Mouse (Mus musculus): ENCODE data around the gene Bcar3. TPM values are rescaled to one million over a fixed set of nuclear protein-coding genes. Genes with fewer than 3 reads are reported as not detected.
A peak's percentile ranks its signal among the peaks of the same experiment; 100 is the strongest.
"Not testable (repeated sequence)": the region's sequence is repeated elsewhere in the genome, so short reads cannot be mapped to it uniquely, and the experiment has no call there.

Bcar3 gene
- polyA plus RNA-seq, 1 experiment from 2014 or later = 2.8 TPM

GRCm38 (mm10) chr3:122287195-122287594 is 6.7 kb upstream of the Bcar3 start:
- WGBS = 66% methylated on average over 5 of the region's 5 CpGs
- no peak for ATAC-seq (ENCODE audit: insufficient number of reproducible peaks, insufficient read depth, low FRiP score, low read depth)

GRCm38 (mm10) chr3:122288613-122289195 is 5.2 kb upstream of the Bcar3 start:
- H3K4me1 ChIP-seq (ENCODE audit: control insufficient read depth in 2 of 2, insufficient read depth in 2 of 2, low read length in 2 of 2) = peaks cover 6 to 14% of the 10 kb centered on the region in 2 experiments; a peak in 2 of 4 replicates
- 85% methylated on average over 5 of the region's 5 CpGs for WGBS
- H3K9ac ChIP-seq (ENCODE audit: low read length) = no peak overlapping the region
- H3K4me2 ChIP-seq (ENCODE audit: low read length) = no peak overlapping the region
- H3K4me3 ChIP-seq (ENCODE audit: control insufficient read depth in 1 of 2, insufficient read depth in 1 of 2, low read depth in 1 of 2, low read length in 2 of 2) = no peak overlapping the region
- no peak overlapping the region for H3K27ac ChIP-seq (replicated peaks in 1 of 2; ENCODE audit: control insufficient read depth in 1 of 2, insufficient read depth in 1 of 2, low read depth in 2 of 2, low read length in 2 of 2)
- ATAC-seq (ENCODE audit: insufficient number of reproducible peaks, insufficient read depth, low FRiP score, low read depth) = no peak
- H3K36me3 ChIP-seq (ENCODE audit: control insufficient read depth, insufficient read depth, low read length) = peaks cover 25% of the 10 kb centered on the region
- no peaks in the 10 kb centered on the region for H3K27me3 ChIP-seq (ENCODE audit: control insufficient read depth, insufficient read depth, low read length)
- no peaks in the 10 kb centered on the region for H3K9me3 ChIP-seq (ENCODE audit: control insufficient read depth, low read length)

More at GRCm38 (mm10) chr3:122287195-122287594, 6.7 kb upstream of the Bcar3 start:
- H3K4me1 ChIP-seq (ENCODE audit: control insufficient read depth in 2 of 2, insufficient read depth in 2 of 2, low read length in 2 of 2) = peaks cover 6 to 9% of the 10 kb centered on the region in 2 experiments; a peak in 2 of 4 replicates
- H3K36me3 ChIP-seq (ENCODE audit: control insufficient read depth, insufficient read depth, low read length) = peaks cover 40% of the 10 kb centered on the region
- no peak overlapping the region for H3K4me2 ChIP-seq (ENCODE audit: low read length)
- no peaks in the 10 kb centered on the region for H3K27me3 ChIP-seq (ENCODE audit: control insufficient read depth, insufficient read depth, low read length)
- no peak overlapping the region for H3K27ac ChIP-seq (replicated peaks in 1 of 2; ENCODE audit: control insufficient read depth in 1 of 2, insufficient read depth in 1 of 2, low read depth in 2 of 2, low read length in 2 of 2)
- no peak overlapping the region for H3K4me3 ChIP-seq (ENCODE audit: control insufficient read depth in 1 of 2, insufficient read depth in 1 of 2, low read depth in 1 of 2, low read length in 2 of 2)
- H3K9me3 ChIP-seq (ENCODE audit: control insufficient read depth, low read length) = no peaks in the 10 kb centered on the region
- no peak overlapping the region for H3K9ac ChIP-seq (ENCODE audit: low read length)

DNA sequence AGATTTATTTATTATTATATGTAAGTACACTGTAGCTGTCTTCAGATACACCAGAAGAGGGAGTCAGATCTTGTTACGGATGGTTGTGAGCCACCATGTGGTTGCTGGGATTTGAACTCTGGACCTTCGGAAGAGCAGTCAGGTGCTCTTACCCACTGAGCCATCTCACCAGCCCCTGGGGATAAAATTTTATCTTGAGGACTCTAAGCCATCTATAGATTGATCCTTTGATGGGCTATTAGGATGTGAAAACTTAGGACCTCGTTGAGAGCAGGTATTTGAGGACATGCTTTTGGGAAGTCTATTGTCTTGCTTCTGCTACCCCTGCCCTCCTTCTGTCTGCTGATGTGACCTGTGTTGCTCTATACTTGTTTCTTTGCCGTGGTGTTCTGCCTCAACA is 4.6 kb upstream of the Bcar3 start:
- H3K27me3 ChIP-seq (ENCODE audit: control insufficient read depth, insufficient read depth, low read length); H3K27ac ChIP-seq (replicated peaks in 1 of 2; ENCODE audit: control insufficient read depth in 1 of 2, insufficient read depth in 1 of 2, low read depth in 2 of 2, low read length in 2 of 2); H3K4me2 ChIP-seq (ENCODE audit: low read length); H3K9me3 ChIP-seq (ENCODE audit: control insufficient read depth, low read length); ATAC-seq (ENCODE audit: insufficient number of reproducible peaks, insufficient read depth, low FRiP score, low read depth); H3K9ac ChIP-seq (ENCODE audit: low read length); H3K4me3 ChIP-seq (ENCODE audit: control insufficient read depth in 1 of 2, insufficient read depth in 1 of 2, low read depth in 1 of 2, low read length in 2 of 2): not testable (repeated sequence)
- 61% methylated on average over 3 of the region's 4 CpGs for WGBS
- peaks cover 8 to 14% of the 10 kb centered on the region in 2 experiments; a peak in 2 of 4 replicates for H3K4me1 ChIP-seq (ENCODE audit: control insufficient read depth in 2 of 2, insufficient read depth in 2 of 2, low read length in 2 of 2)
- H3K36me3 ChIP-seq (ENCODE audit: control insufficient read depth, insufficient read depth, low read length) = peaks cover 18% of the 10 kb centered on the region

GRCm38 (mm10) chr3:122290696-122291095 is 3.2 kb upstream of the Bcar3 start:
- H3K36me3 ChIP-seq (ENCODE audit: control insufficient read depth, insufficient read depth, low read length) = peaks cover 5% of the 10 kb centered on the region
- H3K27ac ChIP-seq (replicated peaks in 1 of 2; ENCODE audit: control insufficient read depth in 1 of 2, insufficient read depth in 1 of 2, low read depth in 2 of 2, low read length in 2 of 2) = peak overlapping the region; percentile 82 to 94
- ATAC-seq (ENCODE audit: insufficient number of reproducible peaks, insufficient read depth, low FRiP score, low read depth) = no peak
- peaks cover 11 to 14% of the 10 kb centered on the region in 2 experiments; a peak in 2 of 4 replicates for H3K4me1 ChIP-seq (ENCODE audit: control insufficient read depth in 2 of 2, insufficient read depth in 2 of 2, low read length in 2 of 2)
- WGBS = 63% methylated on average over 7 of the region's 7 CpGs
- H3K9ac ChIP-seq (ENCODE audit: low read length) = no peak overlapping the region
- no peak overlapping the region for H3K4me3 ChIP-seq (ENCODE audit: control insufficient read depth in 1 of 2, insufficient read depth in 1 of 2, low read depth in 1 of 2, low read length in 2 of 2)
- H3K9me3 ChIP-seq (ENCODE audit: control insufficient read depth, low read length) = no peaks in the 10 kb centered on the region
- no peak overlapping the region for H3K4me2 ChIP-seq (ENCODE audit: low read length)
- no peaks in the 10 kb centered on the region for H3K27me3 ChIP-seq (ENCODE audit: control insufficient read depth, insufficient read depth, low read length)

DNA sequence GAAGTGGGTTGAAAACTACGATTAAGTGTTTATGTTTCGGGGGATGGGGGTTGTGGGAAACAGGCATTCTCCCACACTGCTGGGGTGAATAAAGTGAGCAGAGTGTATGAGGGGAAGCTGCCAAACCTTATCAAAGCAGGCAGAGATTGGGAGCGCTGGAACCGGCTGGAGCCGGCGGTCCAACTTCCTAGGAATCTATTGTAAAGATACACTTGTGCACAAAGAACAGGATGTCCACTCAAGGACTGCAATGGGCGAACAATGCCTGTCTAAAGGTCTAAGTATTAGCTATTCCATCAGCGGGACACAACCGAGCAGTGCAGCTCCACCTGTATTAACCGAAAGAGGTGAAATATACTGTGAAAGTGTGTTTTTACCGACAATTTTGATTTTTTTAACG is 2.1 kb upstream of the Bcar3 start:
- Histone ChIP-seq H3K4me3 (ENCODE audit: control insufficient read depth in 1 of 2, insufficient read depth in 1 of 2, low read depth in 1 of 2, low read length in 2 of 2) (peak overlapping the region; percentile 3 to 89; a peak in 2 of 4 replicates), H3K27me3 (ENCODE audit: control insufficient read depth, insufficient read depth, low read length) (no peaks in the 10 kb centered on the region), H3K36me3 (ENCODE audit: control insufficient read depth, insufficient read depth, low read length) (no peaks in the 10 kb centered on the region), H3K9me3 (ENCODE audit: control insufficient read depth, low read length) (no peaks in the 10 kb centered on the region), H3K4me1 (ENCODE audit: control insufficient read depth in 2 of 2, insufficient read depth in 2 of 2, low read length in 2 of 2) (peaks cover 11 to 14% of the 10 kb centered on the region in 2 experiments; a peak in 2 of 4 replicates), H3K9ac (ENCODE audit: low read length) (peak overlapping the region; percentile 91; the same call in 1 of the 2 replicates), H3K4me2 (ENCODE audit: low read length) (peak overlapping the region; percentile 83), H3K27ac (replicated peaks in 1 of 2; ENCODE audit: control insufficient read depth in 1 of 2, insufficient read depth in 1 of 2, low read depth in 2 of 2, low read length in 2 of 2) (peak overlapping the region; percentile 94)
- peak; percentile 18; the same call in 1 of the 2 replicates for ATAC-seq (ENCODE audit: insufficient number of reproducible peaks, insufficient read depth, low FRiP score, low read depth)
- WGBS = 20% methylated on average over 12 of the region's 12 CpGs

- 4% methylated on average over 54 of the region's 54 CpGs for WGBS
- ATAC-seq (ENCODE audit: insufficient number of reproducible peaks, insufficient read depth, low FRiP score, low read depth) = peak; percentile 72
- Histone ChIP-seq H3K4me2 (ENCODE audit: low read length) (peak overlapping the region; percentile 83), H3K27ac (replicated peaks in 1 of 2; ENCODE audit: control insufficient read depth in 1 of 2, insufficient read depth in 1 of 2, low read depth in 2 of 2, low read length in 2 of 2) (peak overlapping the region; percentile 94), H3K9ac (ENCODE audit: low read length) (peak overlapping the region; percentile 91), H3K36me3 (ENCODE audit: control insufficient read depth, insufficient read depth, low read length) (no peaks in the 10 kb centered on the region), H3K4me1 (ENCODE audit: control insufficient read depth in 2 of 2, insufficient read depth in 2 of 2, low read length in 2 of 2) (peaks cover 11 to 14% of the 10 kb centered on the region in 2 experiments; a peak in 2 of 4 replicates), H3K9me3 (ENCODE audit: control insufficient read depth, low read length) (no peaks in the 10 kb centered on the region), H3K27me3 (ENCODE audit: control insufficient read depth, insufficient read depth, low read length) (no peaks in the 10 kb centered on the region), H3K4me3 (ENCODE audit: control insufficient read depth in 1 of 2, insufficient read depth in 1 of 2, low read depth in 1 of 2, low read length in 2 of 2) (peak overlapping the region; percentile 89 to 98)
These were observed 1.4 kb upstream of the Bcar3 start for GRCm38 (mm10) chr3:122292300-122293222.

- no peaks in the 10 kb centered on the region for H3K36me3 ChIP-seq (ENCODE audit: control insufficient read depth, insufficient read depth, low read length)
- peak overlapping the region; percentile 92 to 94 for H3K27ac ChIP-seq (replicated peaks in 1 of 2; ENCODE audit: control insufficient read depth in 1 of 2, insufficient read depth in 1 of 2, low read depth in 2 of 2, low read length in 2 of 2)
- peak; percentile 82 for ATAC-seq (ENCODE audit: insufficient number of reproducible peaks, insufficient read depth, low FRiP score, low read depth)
- H3K9ac ChIP-seq (ENCODE audit: low read length) = peak overlapping the region; percentile 91
- WGBS = under 1% methylated on average over 87 of the region's 105 CpGs
- no peaks in the 10 kb centered on the region for H3K27me3 ChIP-seq (ENCODE audit: control insufficient read depth, insufficient read depth, low read length)
- H3K4me3 ChIP-seq (ENCODE audit: control insufficient read depth in 1 of 2, insufficient read depth in 1 of 2, low read depth in 1 of 2, low read length in 2 of 2) = peak overlapping the region; percentile 89 to 98
- H3K4me1 ChIP-seq (ENCODE audit: control insufficient read depth in 2 of 2, insufficient read depth in 2 of 2, low read length in 2 of 2) = peaks cover 11 to 14% of the 10 kb centered on the region in 2 experiments; a peak in 2 of 4 replicates
- no peaks in the 10 kb centered on the region for H3K9me3 ChIP-seq (ENCODE audit: control insufficient read depth, low read length)
- peak overlapping the region; percentile 83 for H3K4me2 ChIP-seq (ENCODE audit: low read length)
These were observed 548 bp upstream of the Bcar3 start for GRCm38 (mm10) chr3:122293223-122293953.

Measured in heart, embryonic 14.5 days (tissue).